Mouse (Mus musculus) embryonic facial prominence, embryonic 12.5 days (tissue): ENCODE measurements around the gene Ebf3. TPM values are rescaled to one million over a fixed set of nuclear protein-coding genes. Genes with fewer than 3 reads are reported as not detected.
A peak's percentile ranks its signal among the peaks of the same experiment; 100 is the strongest.

ENCODE experiments used
- ATAC-seq: fragments of 200-750 bp; cut with Nextera tagmentation; 2 replicates; pipeline ENCODE4 v1.8.0; 2017; ENCODE audit not compliant: insufficient number of reproducible peaks, insufficient read depth, low FRiP score, low TSS enrichment
- H3K27ac ChIP-seq: fragments of 300-500 bp; sonication (generic); 2 replicates; pipeline ENCODE4 v1.5.1; 2016; ENCODE audit warnings: mild to moderate bottlenecking
- H3K27me3 ChIP-seq: fragments of 300-500 bp; sonication (generic); 2 replicates; pipeline ENCODE4 v1.6.1; 2016; ENCODE audit warnings: mild to moderate bottlenecking, moderate library complexity
- H3K36me3 ChIP-seq: fragments of 300-500 bp; sonication (generic); 2 replicates; pipeline ENCODE4 v1.6.1; 2016; ENCODE audit warnings: mild to moderate bottlenecking
- H3K4me1 ChIP-seq: fragments of 300-500 bp; sonication (generic); 2 replicates; pipeline ENCODE4 v1.6.1; 2016
- H3K4me2 ChIP-seq: fragments of 300-500 bp; sonication (generic); replicated peaks from 2 replicates; pipeline ENCODE4 v1.6.1; 2016; ENCODE audit warnings: mild to moderate bottlenecking, moderate library complexity
- H3K4me3 ChIP-seq: fragments of 300-500 bp; sonication (generic); 2 replicates; pipeline ENCODE4 v1.5.1; 2016; ENCODE audit warnings: mild to moderate bottlenecking
- H3K9ac ChIP-seq: fragments of 300-500 bp; sonication (generic); 2 replicates; pipeline ENCODE4 v1.6.1; 2016; ENCODE audit warnings: mild to moderate bottlenecking, moderate library complexity
- H3K9me3 ChIP-seq: fragments of 300-500 bp; sonication (generic); 2 replicates; pipeline ENCODE4 v1.6.1; 2016; ENCODE audit warnings: mild to moderate bottlenecking, moderate library complexity
- WGBS: fragments of 180-500 bp; shearing (Covaris S2); methylation state at CpG from one replicate; pipeline ENCODE4 v1.1.7; 2016; 5-methylcytosine and 5-hydroxymethylcytosine counted together
- polyA plus RNA-seq: library from polyadenylated mRNA; unstranded; fragments of >200 nt; fragmentation: Nextera tagmentation; extraction: Ambion mirVana; gene quantifications from 2 replicates; pipeline ENCODE4 v1.2.1, GENCODE M21; 2016

The Ebf3 gene
- polyA plus RNA-seq, 1 experiment from 2014 or later: 15.5 TPM

- ATAC-seq: peak; percentile 24; the same call in 1 of the 2 replicates
- Histone ChIP-seq H3K4me2 (peak overlapping the region; percentile 38), H3K9ac (peak overlapping the region; percentile 41), H3K27me3 (0 out of 2 replicates have a peak, but pooled peaks cover 6% of the 10 kb centered on the region), H3K36me3 (no peaks in the 10 kb centered on the region; the same call in 1 of the 2 replicates), H3K4me3 (peak overlapping the region; percentile 7; the same call in 1 of the 2 replicates), H3K27ac (peak overlapping the region; percentile 77), H3K9me3 (no peaks in the 10 kb centered on the region), H3K4me1 (peaks cover 80% of the 10 kb centered on the region)
- 11% methylated on average over 15 of the region's 15 CpGs for WGBS
Measured at GRCm38 (mm10) chr7:137301329-137301751, 12.9 kb downstream of the Ebf3 start.

- no peaks in the 10 kb centered on the region for H3K9me3 ChIP-seq
- H3K36me3 ChIP-seq: no peaks in the 10 kb centered on the region; the same call in 1 of the 2 replicates
- H3K4me3 ChIP-seq: no peak overlapping the region
- 12% methylated on average over 6 of the region's 6 CpGs for WGBS
- H3K4me2 ChIP-seq: peak overlapping the region; percentile 38
- ATAC-seq: no peak
- H3K9ac ChIP-seq: no peak overlapping the region
- 0 out of 2 replicates have a peak, but pooled peaks cover 6% of the 10 kb centered on the region for H3K27me3 ChIP-seq
- peak overlapping the region; percentile 77; the same call in 1 of the 2 replicates for H3K27ac ChIP-seq
- H3K4me1 ChIP-seq: peaks cover 80% of the 10 kb centered on the region
Measured at GRCm38 (mm10) chr7:137300826-137301225, 13.4 kb downstream of the Ebf3 start.

- H3K4me3 ChIP-seq: no peak overlapping the region
- peak overlapping the region; percentile 27 for H3K4me2 ChIP-seq
- 0 out of 2 replicates have a peak, but pooled peaks cover 6% of the 10 kb centered on the region for H3K27me3 ChIP-seq
Measured at GRCm38 (mm10) chr7:137300169-137300568, 14.1 kb downstream of the Ebf3 start.

GRCm38 (mm10) chr7:137297594-137298381 lies 16.5 kb downstream of the Ebf3 start:
- no peaks in the 10 kb centered on the region for H3K9me3 ChIP-seq
- peaks cover 76% of the 10 kb centered on the region for H3K4me1 ChIP-seq
- H3K4me2 ChIP-seq: peak overlapping the region; percentile 18; the same call in 1 of the 2 replicates
- H3K36me3 ChIP-seq: no peaks in the 10 kb centered on the region
- 0 out of 2 replicates have a peak, but pooled peaks cover 11% of the 10 kb centered on the region for H3K27me3 ChIP-seq
- WGBS: 44% methylated on average over 24 of the region's 24 CpGs
- H3K27ac ChIP-seq: no peak overlapping the region
- H3K4me3 ChIP-seq: no peak overlapping the region
- H3K9ac ChIP-seq: no peak overlapping the region
- no peak for ATAC-seq

More at GRCm38 (mm10) chr7:137300169-137300568, 14.1 kb downstream of the Ebf3 start:
- peak overlapping the region; percentile 63 for H3K27ac ChIP-seq
- no peaks in the 10 kb centered on the region for H3K36me3 ChIP-seq
- WGBS: 22% methylated on average over 11 of the region's 11 CpGs
- no peaks in the 10 kb centered on the region for H3K9me3 ChIP-seq
- peaks cover 85% of the 10 kb centered on the region for H3K4me1 ChIP-seq
- no peak overlapping the region for H3K9ac ChIP-seq
- no peak for ATAC-seq

GRCm38 (mm10) chr7:137297131-137297530 lies 17.1 kb downstream of the Ebf3 start:
- 33% methylated on average over 7 of the region's 7 CpGs for WGBS
- Histone ChIP-seq H3K4me3 (no peak overlapping the region), H3K36me3 (no peaks in the 10 kb centered on the region), H3K27me3 (0 out of 2 replicates have a peak, but pooled peaks cover 11% of the 10 kb centered on the region), H3K4me2 (no peak overlapping the region), H3K9me3 (no peaks in the 10 kb centered on the region), H3K9ac (no peak overlapping the region), H3K27ac (no peak overlapping the region), H3K4me1 (peaks cover 69% of the 10 kb centered on the region)
- ATAC-seq: no peak

- peaks cover 55% of the 10 kb centered on the region for H3K4me1 ChIP-seq
- H3K9me3 ChIP-seq: no peaks in the 10 kb centered on the region
- no peak overlapping the region for H3K9ac ChIP-seq
- H3K4me2 ChIP-seq: no peak overlapping the region
- WGBS: 46% methylated on average over 7 of the region's 7 CpGs
- ATAC-seq: no peak
- H3K36me3 ChIP-seq: no peaks in the 10 kb centered on the region
- H3K27ac ChIP-seq: no peak overlapping the region
- 0 out of 2 replicates have a peak, but pooled peaks cover 11% of the 10 kb centered on the region for H3K27me3 ChIP-seq
- H3K4me3 ChIP-seq: no peak overlapping the region
Measured at GRCm38 (mm10) chr7:137295612-137296011, 18.6 kb downstream of the Ebf3 start.

GRCm38 (mm10) chr7:137294446-137294845 lies 19.8 kb downstream of the Ebf3 start:
- peaks cover 12% of the 10 kb centered on the region; the same call in 1 of the 2 replicates for H3K27me3 ChIP-seq
- H3K27ac ChIP-seq: no peak overlapping the region
- peaks cover 43% of the 10 kb centered on the region for H3K4me1 ChIP-seq
- no peaks in the 10 kb centered on the region for H3K9me3 ChIP-seq
- no peak overlapping the region for H3K9ac ChIP-seq
- H3K36me3 ChIP-seq: no peaks in the 10 kb centered on the region
- WGBS: 25% methylated on average over 7 of the region's 7 CpGs
- no peak overlapping the region for H3K4me2 ChIP-seq
- no peak for ATAC-seq
- H3K4me3 ChIP-seq: no peak overlapping the region

- Histone ChIP-seq H3K4me2 (no peak overlapping the region), H3K27me3 (peaks cover 10% of the 10 kb centered on the region; the same call in 1 of the 2 replicates), H3K9ac (no peak overlapping the region), H3K9me3 (no peaks in the 10 kb centered on the region), H3K4me3 (no peak overlapping the region), H3K27ac (no peak overlapping the region), H3K36me3 (no peaks in the 10 kb centered on the region), H3K4me1 (peaks cover 11% of the 10 kb centered on the region)
- no peak for ATAC-seq
- WGBS: 60% methylated on average over 3 of the region's 3 CpGs
Measured at GRCm38 (mm10) chr7:137289290-137289957, 24.8 kb downstream of the Ebf3 start.

GRCm38 (mm10) chr7:137278171-137278570 lies 36.1 kb downstream of the Ebf3 start:
- WGBS: 79% methylated on average over 7 of the region's 7 CpGs
- no peak overlapping the region for H3K4me2 ChIP-seq

GRCm38 (mm10) chr7:137277713-137278112 lies 36.5 kb downstream of the Ebf3 start:
- H3K27me3 ChIP-seq: no peaks in the 10 kb centered on the region
- H3K4me1 ChIP-seq: peaks cover 5% of the 10 kb centered on the region; the same call in 1 of the 2 replicates
- H3K4me2 ChIP-seq: no peak overlapping the region
- WGBS: 86% methylated on average over 5 of the region's 5 CpGs
- H3K4me3 ChIP-seq: no peak overlapping the region
- ATAC-seq: no peak
- H3K36me3 ChIP-seq: no peaks in the 10 kb centered on the region
- no peaks in the 10 kb centered on the region for H3K9me3 ChIP-seq
- H3K9ac ChIP-seq: no peak overlapping the region
- no peak overlapping the region for H3K27ac ChIP-seq

More at GRCm38 (mm10) chr7:137278171-137278570, 36.1 kb downstream of the Ebf3 start:
- H3K36me3 ChIP-seq: no peaks in the 10 kb centered on the region
- H3K27me3 ChIP-seq: no peaks in the 10 kb centered on the region
- peaks cover under 1% of the 10 kb centered on the region; the same call in 1 of the 2 replicates for H3K4me1 ChIP-seq
- no peaks in the 10 kb centered on the region for H3K9me3 ChIP-seq
- H3K4me3 ChIP-seq: no peak overlapping the region
- H3K27ac ChIP-seq: no peak overlapping the region
- no peak for ATAC-seq
- H3K9ac ChIP-seq: no peak overlapping the region

GRCm38 (mm10) chr7:137272252-137272651 lies 42.0 kb downstream of the Ebf3 start:
- Histone ChIP-seq H3K9me3 (no peaks in the 10 kb centered on the region), H3K4me3 (no peak overlapping the region), H3K27me3 (no peaks in the 10 kb centered on the region), H3K36me3 (no peaks in the 10 kb centered on the region), H3K27ac (no peak overlapping the region), H3K9ac (no peak overlapping the region), H3K4me2 (no peak overlapping the region), H3K4me1 (peaks cover 46% of the 10 kb centered on the region)
- ATAC-seq: no peak
- 80% methylated on average over 10 of the region's 10 CpGs for WGBS
